Mouse (Mus musculus) gastrocnemius, adult 2 months (tissue): ENCODE measurements at regions not wholly inside any gene's neighbourhood (a gene's known extent, or its start where the extent isn't known, plus 50 kb on each side); places are given as distances from the start of the nearest gene placed in this dataset.

ENCODE experiments used
- DNase-seq: peaks from one replicate; pipeline ENCODE4 v3.0.0; 2022
- H3K27ac ChIP-seq: fragments of 200-600 bp; 2 replicates; pipeline ENCODE4 v1.8.1; 2022; ENCODE audit warnings: mild to moderate bottlenecking
- H3K4me3 ChIP-seq: fragments of 200-600 bp; 2 replicates; pipeline ENCODE4 v1.8.1; 2022; ENCODE audit warnings: mild to moderate bottlenecking, moderate library complexity
- CTCF ChIP-seq: fragments of 200-600 bp; IDR thresholded peaks from 2 replicates; pipeline ENCODE4 v1.8.1; 2022; ENCODE audit warnings: antibody characterized with exemption, mild to moderate bottlenecking, moderate library complexity
- intact Hi-C: fragments of 180-260 bp; cut with DNase I; formaldehyde crosslinking; loops from one replicate; pipeline ENCODE4 v1.15.1; 2025

DNA sequence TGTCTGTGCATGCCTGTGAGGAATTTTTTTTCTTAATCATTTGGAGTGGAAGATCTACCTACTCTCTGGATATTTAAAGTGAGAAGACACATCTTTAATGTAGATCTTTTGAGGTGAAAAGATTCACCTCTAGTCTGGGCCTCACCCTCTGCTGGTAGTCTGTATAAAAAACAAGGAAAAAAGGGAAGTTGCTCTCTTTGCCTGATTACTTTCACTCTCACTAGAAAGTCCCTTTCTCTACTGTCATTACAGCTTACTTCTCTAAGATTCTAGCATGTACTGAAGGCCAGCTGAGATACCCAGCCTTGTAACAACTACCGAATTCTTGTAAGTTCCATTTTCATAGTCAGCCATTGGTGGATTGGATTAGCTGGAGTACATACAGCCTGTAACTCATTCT is 3791.9 kb downstream of the 9330182O14Rik start:
- intact Hi-C loops: no loop called here
- Histone ChIP-seq H3K4me3 (no peak overlapping the region), H3K27ac (no peak overlapping the region)
- DNase-seq: no peak
- no peak for TF ChIP-seq CTCF

DNA sequence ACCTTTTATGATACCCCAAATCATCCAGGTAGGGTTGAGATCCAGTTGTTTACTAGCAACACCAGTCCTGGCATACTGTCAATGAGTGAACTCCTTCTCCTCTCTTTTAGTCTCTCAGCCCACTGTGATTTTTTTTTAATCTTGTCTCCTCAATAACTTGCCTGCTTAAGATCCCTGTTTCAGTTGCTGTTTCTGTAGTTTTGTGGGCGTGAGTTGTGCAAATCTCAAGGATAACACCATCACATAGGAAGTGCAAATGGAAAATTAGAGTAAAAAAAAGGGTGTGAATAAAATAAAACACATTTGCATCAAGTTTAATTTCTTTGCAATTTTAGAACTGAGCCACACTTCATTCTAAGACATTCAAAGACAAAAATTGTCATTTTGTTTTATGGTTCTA is 3799.4 kb downstream of the 9330182O14Rik start:
- Histone ChIP-seq H3K4me3 (no peak overlapping the region), H3K27ac (no peak overlapping the region)
- intact Hi-C loops: no loop called here
- TF ChIP-seq CTCF: no peak
- no peak for DNase-seq

DNA sequence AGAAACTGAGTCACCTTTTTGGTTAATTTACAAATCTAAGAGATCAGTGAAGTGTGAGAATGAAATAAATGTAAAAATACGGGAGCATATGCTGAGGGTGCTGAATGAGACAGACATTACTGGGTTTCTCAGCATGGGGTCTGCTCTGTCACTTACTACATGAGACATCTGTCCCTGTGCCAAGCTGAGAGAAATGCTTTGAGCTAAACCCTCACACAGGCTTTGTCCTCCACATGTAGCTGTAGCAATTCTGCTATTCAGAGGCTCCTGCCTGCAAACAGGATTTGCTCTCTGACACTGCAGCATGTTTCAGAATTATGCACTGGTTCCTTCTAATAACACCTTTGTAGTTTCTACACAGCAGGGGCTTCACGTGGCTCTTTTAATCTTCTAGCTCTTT is 3806.3 kb downstream of the 9330182O14Rik start:
- DNase-seq: no peak
- H3K4me3 ChIP-seq: no peak overlapping the region
- intact Hi-C loops: no loop called here
- TF ChIP-seq CTCF: no peak
- H3K27ac ChIP-seq: no peak overlapping the region

DNA sequence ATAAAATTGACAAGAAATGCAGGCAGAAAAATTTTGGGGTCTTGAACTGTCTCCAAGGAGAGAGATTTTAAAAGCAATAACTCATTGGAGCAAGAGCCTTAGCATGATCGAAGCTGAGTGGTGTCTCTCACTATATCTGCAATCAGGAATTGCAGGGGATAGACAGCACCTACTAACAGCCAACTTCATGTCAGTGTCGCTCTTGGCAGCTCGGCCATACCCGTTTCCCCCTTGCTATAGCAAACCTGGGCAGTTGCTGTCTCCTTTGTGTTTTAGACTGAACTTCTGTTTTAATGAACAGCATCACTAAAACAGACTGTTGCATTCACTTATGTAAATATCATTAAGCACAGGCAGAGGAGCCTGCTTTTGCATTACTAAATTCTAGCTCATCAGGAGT is 3806.7 kb downstream of the 9330182O14Rik start:
- TF ChIP-seq CTCF: no peak
- intact Hi-C loops: no loop called here
- no peak overlapping the region for H3K27ac ChIP-seq
- no peak overlapping the region for H3K4me3 ChIP-seq
- DNase-seq: no peak

DNA sequence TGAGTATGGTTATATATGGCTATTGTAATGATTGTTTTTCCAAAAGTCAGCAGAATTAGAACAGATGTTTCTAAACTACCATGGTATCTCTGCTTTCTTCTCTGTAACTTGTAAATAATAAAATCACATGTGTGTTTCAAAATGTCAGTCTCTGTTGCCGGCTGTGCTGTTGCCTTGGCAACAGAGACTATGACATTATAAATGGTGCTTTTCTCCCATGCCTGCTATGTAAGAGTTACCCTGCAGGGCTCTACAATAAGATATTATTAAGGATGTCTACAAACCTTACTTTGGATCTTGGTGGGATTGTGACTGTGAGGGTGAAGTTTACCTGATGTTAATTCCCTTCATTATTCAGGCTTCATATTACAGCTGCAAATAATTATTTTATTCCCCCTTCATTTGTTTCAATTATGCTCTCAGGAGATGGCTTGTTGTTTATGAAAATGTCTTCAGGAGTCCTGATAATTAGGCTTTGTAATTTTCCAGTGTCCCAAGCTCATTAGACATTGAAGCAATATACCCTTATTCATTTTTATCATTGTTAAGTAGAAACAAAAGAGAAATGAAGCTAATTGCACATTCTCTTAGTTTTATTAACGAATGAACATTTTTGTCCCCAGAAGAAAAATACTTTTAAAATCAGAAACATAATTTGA is 3808.0 kb downstream of the 9330182O14Rik start:
- TF ChIP-seq CTCF: no peak
- Histone ChIP-seq H3K4me3 (no peak overlapping the region), H3K27ac (no peak overlapping the region)
- intact Hi-C loops: no loop called here
- no peak for DNase-seq

DNA sequence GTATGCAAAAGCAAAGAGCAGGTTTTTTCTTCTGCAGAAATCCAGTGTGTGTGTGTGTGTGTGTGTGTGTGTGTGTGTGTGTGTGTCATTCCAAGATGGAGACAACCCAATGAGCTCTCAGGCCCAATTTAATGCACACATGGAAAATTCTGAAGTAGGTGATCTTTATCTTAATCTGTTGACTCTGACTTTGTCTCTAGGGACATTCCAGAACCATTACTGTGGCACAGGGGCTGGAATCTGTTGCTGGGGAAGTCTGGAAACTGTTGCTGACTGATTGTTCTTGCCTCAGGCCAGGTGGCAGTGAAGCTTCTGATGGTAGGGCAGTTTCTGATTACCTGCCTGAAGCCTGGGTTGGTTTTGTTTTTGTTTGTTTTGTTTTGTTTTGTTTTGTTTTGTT is 3850.8 kb downstream of the 9330182O14Rik start:
- intact Hi-C loops: no loop called here
- Histone ChIP-seq H3K4me3 (no peak overlapping the region), H3K27ac (no peak overlapping the region)
- no peak for TF ChIP-seq CTCF
- no peak for DNase-seq

DNA sequence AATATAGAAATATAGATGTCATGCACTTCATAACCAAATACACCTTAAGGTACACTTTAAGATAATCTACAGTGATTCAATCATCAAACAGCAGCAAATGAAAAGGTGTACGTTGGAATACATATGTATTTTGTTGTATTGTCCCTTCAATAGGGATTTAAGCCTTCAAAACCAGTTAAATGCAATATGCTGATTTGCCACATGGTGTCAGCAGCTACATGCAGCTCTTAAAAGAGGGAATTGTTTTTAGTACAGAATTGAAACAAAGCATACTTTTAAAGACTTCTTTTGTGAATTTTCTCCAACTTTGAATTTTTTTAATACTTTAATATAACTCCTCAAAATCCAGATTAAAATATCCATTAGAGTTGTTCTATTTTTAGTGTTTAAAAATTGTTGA is 3857.1 kb downstream of the 9330182O14Rik start:
- no peak for DNase-seq
- Histone ChIP-seq H3K4me3 (no peak overlapping the region), H3K27ac (no peak overlapping the region)
- peak; percentile 40 for TF ChIP-seq CTCF
- intact Hi-C loops: no loop called here

DNA sequence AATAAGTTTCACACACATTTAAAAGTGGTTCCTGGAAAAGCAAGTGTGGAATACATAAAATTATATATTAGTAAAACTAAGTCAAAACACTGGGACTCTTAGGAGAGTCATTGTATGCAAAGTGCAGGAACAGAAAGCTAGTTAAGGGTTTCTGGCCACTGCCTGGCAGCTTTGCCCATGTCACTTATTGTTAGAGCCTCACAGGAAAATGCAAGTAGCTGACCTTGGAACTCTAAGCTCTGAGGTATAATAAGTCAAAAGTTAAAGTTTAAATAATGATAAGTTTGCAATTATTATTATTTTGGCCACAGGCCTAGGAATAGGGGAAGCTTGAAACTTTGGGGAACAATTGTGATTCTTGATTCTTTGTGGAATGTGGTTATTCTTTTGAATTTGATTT is 3858.8 kb downstream of the 9330182O14Rik start:
- Histone ChIP-seq H3K27ac (no peak overlapping the region), H3K4me3 (no peak overlapping the region)
- intact Hi-C loops: no loop called here
- TF ChIP-seq CTCF: no peak
- no peak for DNase-seq

DNA sequence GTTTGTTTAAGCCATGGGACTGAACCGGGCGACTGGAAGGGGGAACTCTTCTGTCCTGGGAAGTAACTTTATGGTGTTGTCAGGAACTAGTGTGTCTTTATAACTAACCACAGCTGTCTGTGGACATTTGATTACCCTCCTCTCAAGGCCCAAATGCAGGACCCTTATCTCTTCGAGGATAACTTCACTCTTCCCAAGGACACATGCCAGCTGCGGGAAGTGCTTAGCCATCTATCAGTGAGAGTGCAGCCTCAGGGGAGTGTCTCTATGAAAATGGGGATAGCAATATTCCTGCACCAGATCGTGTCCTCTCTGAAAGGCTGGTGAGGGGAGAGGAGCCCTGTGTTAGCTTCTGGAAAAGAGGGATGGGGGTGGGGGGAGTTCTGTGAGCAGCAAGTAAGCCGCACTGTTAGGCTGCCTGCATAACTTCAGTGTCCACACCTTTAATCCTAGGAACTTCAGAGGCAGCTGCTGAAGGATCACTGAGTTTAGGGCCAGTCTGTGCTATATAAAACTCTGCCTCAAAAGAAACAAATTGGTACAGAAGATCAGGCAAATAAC is 3892.4 kb downstream of the 9330182O14Rik start:
- intact Hi-C loops: no loop called here
- no peak for TF ChIP-seq CTCF
- no peak overlapping the region for H3K4me3 ChIP-seq
- DNase-seq: no peak
- H3K27ac ChIP-seq: no peak overlapping the region

DNA sequence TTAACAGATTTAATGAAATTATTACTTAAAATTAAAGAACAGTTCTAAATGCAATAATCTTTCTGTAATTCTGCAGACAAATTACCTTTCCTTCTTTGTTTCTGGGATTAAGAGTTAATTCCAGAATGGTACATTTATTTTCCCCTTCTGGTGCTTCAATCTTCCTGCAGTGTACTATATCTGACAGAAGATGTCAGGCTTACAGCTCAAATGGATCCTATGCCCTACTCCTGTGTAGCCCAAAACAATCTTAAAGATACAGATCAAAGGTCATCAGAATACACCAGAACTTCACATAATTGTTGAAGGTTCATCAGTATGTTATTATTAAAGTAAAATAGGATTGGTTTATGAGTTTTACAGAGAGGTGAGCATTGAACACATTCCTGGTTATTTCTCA is 3901.7 kb downstream of the 9330182O14Rik start:
- no peak overlapping the region for H3K4me3 ChIP-seq
- intact Hi-C loops: no loop called here
- no peak overlapping the region for H3K27ac ChIP-seq
- no peak for TF ChIP-seq CTCF
- DNase-seq: no peak

DNA sequence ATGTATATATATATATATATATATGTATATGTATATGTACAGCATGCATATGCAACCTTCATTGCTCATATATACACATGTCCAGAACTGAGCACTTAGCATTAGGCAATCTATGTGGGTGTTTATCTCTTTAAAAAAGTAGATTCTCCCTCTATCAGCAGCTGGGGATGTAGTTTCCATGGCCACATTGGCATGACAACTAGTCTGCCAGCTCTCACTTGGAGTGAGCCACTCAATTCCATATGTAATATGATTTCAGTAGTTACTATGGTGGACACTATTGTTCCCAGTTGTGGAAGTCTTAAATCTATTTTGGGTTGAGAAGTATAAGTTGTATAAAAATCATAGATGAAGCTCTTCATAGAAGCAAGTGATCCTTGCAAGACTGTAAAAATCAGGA is 3903.7 kb downstream of the 9330182O14Rik start:
- DNase-seq: no peak
- H3K27ac ChIP-seq: no peak overlapping the region
- no peak for TF ChIP-seq CTCF
- intact Hi-C loops: no loop called here
- no peak overlapping the region for H3K4me3 ChIP-seq

DNA sequence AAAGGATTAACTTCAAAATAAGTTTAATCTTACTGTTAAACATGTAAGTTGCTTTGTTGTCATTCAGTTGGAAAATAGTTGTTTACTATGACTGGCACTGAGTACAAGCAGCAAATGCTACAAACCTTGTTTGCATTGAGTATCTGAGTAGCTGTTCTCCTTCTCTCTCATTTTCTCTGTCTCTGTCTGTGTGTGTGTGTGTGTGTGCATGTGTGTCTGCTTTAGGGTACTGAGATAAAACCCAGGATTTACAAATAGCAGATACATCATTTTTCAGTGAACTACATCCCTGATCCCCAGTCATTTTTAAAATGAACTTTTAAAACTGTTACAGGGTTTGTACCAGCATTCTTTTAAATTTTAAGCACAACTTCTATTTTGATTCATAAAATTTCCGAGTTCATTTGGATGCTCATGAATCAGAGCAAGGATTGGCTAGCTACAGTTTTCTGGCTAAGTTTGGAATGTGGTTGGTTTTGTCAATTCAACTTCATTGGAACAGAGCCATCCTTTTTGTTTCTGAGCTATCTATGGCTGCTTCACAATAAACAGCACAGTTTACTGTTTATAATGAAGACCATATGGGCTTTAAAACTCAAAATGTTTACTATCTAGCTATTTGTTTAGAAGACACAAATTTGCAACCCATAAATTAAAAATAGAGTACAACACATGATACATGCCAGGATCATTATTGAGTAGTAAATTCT is 3916.6 kb downstream of the 9330182O14Rik start:
- no peak for TF ChIP-seq CTCF
- H3K27ac ChIP-seq: no peak overlapping the region
- intact Hi-C loops: no loop called here
- no peak overlapping the region for H3K4me3 ChIP-seq
- no peak for DNase-seq

DNA sequence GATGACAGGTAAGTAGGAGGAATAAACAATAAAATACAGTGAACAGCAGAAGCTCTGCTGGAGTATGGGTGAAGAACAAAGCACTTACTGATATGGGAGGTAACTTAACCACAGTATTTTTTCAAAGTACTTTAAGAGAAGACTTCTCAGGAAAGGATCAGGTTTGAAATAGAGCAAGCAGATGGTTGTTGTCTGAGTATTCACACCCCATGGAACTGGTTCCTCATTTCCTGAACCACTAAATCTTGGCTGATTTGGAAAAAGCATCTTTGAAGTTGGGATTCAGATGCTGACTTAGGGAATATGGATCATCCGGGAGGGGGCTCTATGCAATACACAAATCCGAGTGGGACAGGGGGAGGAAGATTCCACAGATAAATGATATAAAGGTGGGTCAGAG is 3930.7 kb downstream of the 9330182O14Rik start:
- intact Hi-C loops: no loop called here
- Histone ChIP-seq H3K27ac (no peak overlapping the region), H3K4me3 (no peak overlapping the region)
- no peak for TF ChIP-seq CTCF
- DNase-seq: no peak

DNA sequence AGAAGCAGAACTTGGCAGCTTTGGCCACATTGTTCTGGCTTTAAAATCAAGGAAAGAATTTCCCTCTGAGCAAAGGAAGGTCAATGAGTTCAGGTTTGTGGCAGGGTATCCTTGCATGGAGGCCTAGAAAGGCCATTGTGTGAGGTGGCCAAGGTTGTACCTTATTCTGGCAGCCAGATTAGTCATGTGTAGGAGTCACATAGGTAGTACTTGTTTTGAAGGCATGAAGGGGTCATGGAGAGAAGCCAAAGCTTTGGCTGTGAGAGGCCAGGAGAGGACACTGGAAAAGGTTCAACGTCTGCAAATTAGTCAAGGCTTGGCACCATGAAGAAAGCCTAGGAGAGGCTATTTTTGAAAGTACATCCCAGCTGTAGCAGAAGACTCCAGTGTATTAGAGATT is 3949.5 kb downstream of the 9330182O14Rik start:
- no peak for DNase-seq
- intact Hi-C loops: no loop called here
- no peak overlapping the region for H3K27ac ChIP-seq
- no peak for TF ChIP-seq CTCF
- H3K4me3 ChIP-seq: no peak overlapping the region
